Mouse (Mus musculus) midbrain, embryonic 15.5 days (tissue): ENCODE measurements around the gene Nme2. TPM values are rescaled to one million over a fixed set of nuclear protein-coding genes. Genes with fewer than 3 reads are reported as not detected.

ENCODE experiments used
- ATAC-seq: fragments of 200-750 bp; cut with Nextera tagmentation; replicated peaks from 2 replicates; pipeline ENCODE4 v1.8.0; 2017; ENCODE audit warnings: moderate TSS enrichment
- H3K27ac ChIP-seq: fragments of 300-500 bp; sonication (generic); 2 replicates; pipeline ENCODE4 v1.5.1; 2015; ENCODE audit warnings: mild to moderate bottlenecking, inconsistent platforms
- H3K27me3 ChIP-seq: fragments of 300-500 bp; sonication (generic); replicated peaks from 2 replicates; pipeline ENCODE4 v1.6.1; 2015; ENCODE audit warnings: inconsistent platforms
- H3K36me3 ChIP-seq: fragments of 300-500 bp; sonication (generic); replicated peaks from 2 replicates; pipeline ENCODE4 v1.6.1; 2015; ENCODE audit warnings: inconsistent platforms
- H3K4me1 ChIP-seq: fragments of 300-500 bp; sonication (generic); 2 replicates; pipeline ENCODE4 v1.6.1; 2015; ENCODE audit warnings: inconsistent platforms
- H3K4me2 ChIP-seq: fragments of 300-500 bp; sonication (generic); 2 replicates; pipeline ENCODE4 v1.6.1; 2015; ENCODE audit warnings: inconsistent platforms, mild to moderate bottlenecking, moderate library complexity
- H3K4me3 ChIP-seq: fragments of 300-500 bp; sonication (generic); 2 replicates; pipeline ENCODE4 v1.5.1; 2015; ENCODE audit warnings: mild to moderate bottlenecking, inconsistent platforms
- H3K9ac ChIP-seq: fragments of 300-500 bp; sonication (generic); 2 replicates; pipeline ENCODE4 v1.6.1; 2015; ENCODE audit warnings: mild to moderate bottlenecking, inconsistent platforms
- H3K9me3 ChIP-seq: fragments of 300-500 bp; sonication (generic); 2 replicates; pipeline ENCODE4 v1.6.1; 2016; ENCODE audit warnings: inconsistent platforms
- WGBS: fragments of 180-500 bp; shearing (Covaris S2); methylation state at CpG from one replicate; pipeline ENCODE4 v1.1.7; 2015; ENCODE audit warnings: mixed read lengths; 5-methylcytosine and 5-hydroxymethylcytosine counted together
- polyA plus RNA-seq: library from polyadenylated mRNA; unstranded; fragments of >200 nt; fragmentation: Nextera tagmentation; extraction: Ambion mirVana; gene quantifications from 2 replicates; pipeline ENCODE4 v1.2.1, GENCODE M21; 2015

The Nme2 gene
- 68.6 and 70.3 TPM in 2 replicates for polyA plus RNA-seq

DNA sequence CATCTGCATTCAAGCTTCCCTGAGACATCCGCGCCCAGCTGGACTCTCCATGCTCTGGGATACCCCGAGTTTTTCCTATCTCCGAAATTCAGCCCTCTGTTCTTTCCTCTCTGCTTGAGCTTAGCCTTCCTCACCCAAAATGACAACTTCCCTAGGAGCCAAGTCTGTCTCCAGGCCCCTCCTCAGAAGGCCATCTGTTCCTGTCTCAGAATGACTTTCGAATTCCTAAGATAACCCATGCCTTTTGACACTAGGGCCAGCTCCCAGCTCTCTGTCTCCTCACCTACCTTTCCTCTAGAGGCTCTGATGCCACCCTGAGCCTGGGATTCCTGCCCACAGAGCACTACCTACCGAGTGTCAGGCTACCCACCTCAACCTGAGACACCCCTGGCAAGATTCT lies at the start of gene Nme2:
Nme2 (minus strand) TSS at position 101 of the 400 bp plus-strand sequence.
- peak within 1 kb of the TSS; percentile 52 for H3K4me3 ChIP-seq
- 4% methylated on average over 6 of the region's 6 CpGs for WGBS
- H3K4me2 ChIP-seq: peak within 1 kb of the TSS; percentile 87
- H3K4me1 ChIP-seq: peaks cover 20% of the 10 kb centered on the region
- H3K27ac ChIP-seq: peak within 1 kb of the TSS; percentile 68
- H3K9me3 ChIP-seq: no peaks in the 10 kb centered on the region
- no peaks in the 10 kb centered on the region for H3K27me3 ChIP-seq
- peak within 1 kb of the TSS; percentile 50 for H3K9ac ChIP-seq
- peaks cover 31% of the 10 kb centered on the region for H3K36me3 ChIP-seq
- peak; percentile 43 for ATAC-seq

DNA sequence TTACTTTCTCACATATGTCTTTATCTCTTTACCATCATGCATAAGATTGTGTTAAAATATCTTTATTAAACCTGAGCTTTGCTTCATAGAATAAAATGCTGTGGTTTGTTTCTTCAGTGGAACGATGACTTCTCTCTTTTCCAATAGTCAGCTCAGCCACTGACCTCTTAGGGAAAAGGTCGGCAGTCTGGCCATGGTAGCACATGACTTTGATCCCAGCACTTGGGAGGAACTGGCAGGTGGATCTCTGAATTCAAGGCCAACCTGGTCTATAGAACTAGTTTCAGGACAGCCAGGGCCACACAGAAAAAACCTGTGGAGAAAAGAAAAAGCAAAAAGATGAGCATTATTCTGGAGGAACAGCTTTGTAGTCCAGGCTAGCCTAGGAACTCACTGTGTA lies 47.3 kb upstream of the Nme2 start:
- Histone ChIP-seq H3K9me3 (no peaks in the 10 kb centered on the region), H3K36me3 (no peaks in the 10 kb centered on the region), H3K27me3 (no peaks in the 10 kb centered on the region), H3K4me2 (no peak overlapping the region), H3K9ac (no peak overlapping the region), H3K4me1 (peaks cover 13% of the 10 kb centered on the region), H3K27ac (no peak overlapping the region), H3K4me3 (no peak overlapping the region)
- no peak for ATAC-seq
- 98% methylated on average over 2 of the region's 2 CpGs for WGBS

DNA sequence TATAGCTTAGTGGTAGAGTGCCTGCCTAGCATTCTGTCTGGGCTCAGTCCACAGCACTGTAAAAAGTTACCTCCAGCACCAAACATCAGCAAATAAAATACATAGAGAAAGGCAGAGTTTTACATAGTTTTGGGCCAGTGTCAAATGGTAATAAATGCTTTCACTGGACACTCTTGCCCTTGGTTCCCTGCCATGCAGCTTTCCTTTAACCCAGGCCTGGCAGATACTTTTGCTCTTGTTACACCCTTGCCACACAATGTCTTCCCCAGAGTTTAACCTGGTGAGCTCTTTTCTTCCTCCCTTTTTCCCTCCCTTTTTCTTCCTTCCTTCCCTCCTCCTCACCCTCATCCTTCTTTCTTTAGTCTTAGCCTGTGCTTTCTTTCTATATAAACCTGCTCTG lies 43.2 kb upstream of the Nme2 start:
- Histone ChIP-seq H3K4me2 (no peak overlapping the region), H3K27ac (no peak overlapping the region), H3K9ac (no peak overlapping the region), H3K4me1 (peaks cover 36% of the 10 kb centered on the region), H3K27me3 (no peaks in the 10 kb centered on the region), H3K4me3 (no peak overlapping the region), H3K9me3 (no peaks in the 10 kb centered on the region), H3K36me3 (no peaks in the 10 kb centered on the region)
- no peak for ATAC-seq

- no peak overlapping the region for H3K27ac ChIP-seq
- no peaks in the 10 kb centered on the region for H3K9me3 ChIP-seq
- ATAC-seq: no peak
- peaks cover 36% of the 10 kb centered on the region for H3K4me1 ChIP-seq
- WGBS: 34% methylated on average over 13 of the region's 13 CpGs
- H3K4me2 ChIP-seq: peak overlapping the region; percentile 68
- peak overlapping the region; percentile 90; the same call in 1 of the 2 replicates for H3K9ac ChIP-seq
- peak overlapping the region; percentile 98 for H3K4me3 ChIP-seq
- H3K27me3 ChIP-seq: no peaks in the 10 kb centered on the region
- H3K36me3 ChIP-seq: no peaks in the 10 kb centered on the region
Observed at GRCm38 (mm10) chr11:93997141-93997775, 41.2 kb upstream of the Nme2 start.

DNA sequence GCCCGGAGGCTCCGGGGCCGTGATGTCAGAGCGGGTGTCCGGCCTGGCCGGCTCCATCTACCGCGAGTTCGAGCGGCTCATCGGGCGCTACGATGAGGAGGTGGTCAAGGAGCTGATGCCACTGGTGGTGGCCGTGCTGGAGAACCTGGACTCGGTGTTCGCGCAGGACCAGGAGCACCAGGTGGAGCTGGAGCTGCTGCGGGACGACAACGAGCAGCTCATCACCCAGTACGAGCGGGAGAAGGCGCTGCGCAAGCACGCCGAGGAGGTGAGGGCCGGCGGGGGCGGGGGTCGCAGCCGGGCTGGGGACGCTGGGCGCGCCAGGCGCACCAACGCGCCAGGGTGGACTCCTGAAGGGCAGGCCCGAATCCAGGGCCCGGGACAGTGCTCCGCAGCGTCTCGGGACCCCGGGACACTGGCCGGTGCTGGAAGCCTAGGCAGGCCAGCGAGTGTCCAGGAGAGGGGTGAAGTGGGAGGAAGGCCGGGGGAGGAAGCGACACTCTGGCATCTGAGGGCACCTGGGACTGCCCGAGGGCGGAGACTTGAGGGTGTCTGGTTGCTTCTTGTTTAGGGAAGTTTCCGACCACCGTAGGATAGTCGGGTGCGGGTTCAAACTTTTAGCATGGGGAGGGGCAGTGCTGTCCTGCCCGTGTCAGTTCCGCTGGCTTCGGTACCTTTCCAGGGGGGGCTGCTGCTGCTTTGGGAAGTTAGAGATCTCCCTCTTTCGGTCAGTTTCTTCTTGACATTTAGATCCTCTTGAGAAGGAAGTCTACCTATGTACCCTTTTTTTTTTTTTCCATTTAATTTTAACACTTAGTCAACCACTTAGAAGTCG lies 40.5 kb upstream of the Nme2 start:
- H3K27ac ChIP-seq: peak overlapping the region; percentile 96
- no peaks in the 10 kb centered on the region for H3K27me3 ChIP-seq
- peak; percentile 72 for ATAC-seq
- no peaks in the 10 kb centered on the region for H3K36me3 ChIP-seq
- H3K4me2 ChIP-seq: peak overlapping the region; percentile 68
- no peaks in the 10 kb centered on the region for H3K9me3 ChIP-seq
- under 1% methylated on average over 58 of the region's 58 CpGs for WGBS
- peak overlapping the region; percentile 98 for H3K4me3 ChIP-seq
- H3K4me1 ChIP-seq: peaks cover 36% of the 10 kb centered on the region
- peak overlapping the region; percentile 90 for H3K9ac ChIP-seq

DNA sequence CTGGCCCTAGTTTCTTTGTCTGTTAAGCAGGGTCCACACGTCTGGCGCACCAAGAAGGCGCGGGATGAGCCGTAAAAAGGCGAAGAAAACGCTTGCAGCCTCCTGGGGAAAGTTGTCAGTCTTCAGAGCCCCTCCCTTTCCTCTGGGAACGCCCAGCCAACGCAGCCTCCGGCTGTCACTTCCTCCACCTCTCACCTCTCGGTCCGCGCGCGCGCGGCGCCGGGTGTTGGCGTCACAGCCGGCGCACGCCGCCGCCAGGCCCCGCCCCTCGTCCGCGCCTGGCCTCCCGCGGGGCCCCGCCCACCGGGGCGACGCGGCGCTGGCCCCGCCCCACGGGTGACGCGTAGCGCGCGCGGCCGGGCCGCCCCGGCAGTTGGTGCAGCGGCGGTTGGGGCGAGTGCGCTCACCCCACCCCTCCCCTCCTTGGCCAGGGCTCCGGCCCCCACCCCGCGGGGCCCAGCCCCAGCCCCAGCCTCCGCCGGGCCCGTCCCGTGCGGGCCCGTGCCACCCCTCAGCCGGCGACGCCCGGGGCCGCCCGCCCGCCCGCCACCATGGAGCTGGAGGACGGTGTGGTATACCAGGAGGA lies 39.8 kb upstream of the Nme2 start, which contains the start of gene Spag9:
Spag9 (plus strand) TSS at position 372 of the 586 bp plus-strand sequence.
- H3K9ac ChIP-seq: peak within 1 kb of the TSS; percentile 90
- WGBS: 1% methylated on average over 59 of the region's 70 CpGs
- H3K4me1 ChIP-seq: peaks cover 36% of the 10 kb centered on the region
- peak; percentile 94 for ATAC-seq
- peak within 1 kb of the TSS; percentile 98 for H3K4me3 ChIP-seq
- H3K36me3 ChIP-seq: no peaks in the 10 kb centered on the region
- H3K9me3 ChIP-seq: no peaks in the 10 kb centered on the region
- peak within 1 kb of the TSS; percentile 96 for H3K27ac ChIP-seq
- peak within 1 kb of the TSS; percentile 88 for H3K4me2 ChIP-seq
- no peaks in the 10 kb centered on the region for H3K27me3 ChIP-seq

DNA sequence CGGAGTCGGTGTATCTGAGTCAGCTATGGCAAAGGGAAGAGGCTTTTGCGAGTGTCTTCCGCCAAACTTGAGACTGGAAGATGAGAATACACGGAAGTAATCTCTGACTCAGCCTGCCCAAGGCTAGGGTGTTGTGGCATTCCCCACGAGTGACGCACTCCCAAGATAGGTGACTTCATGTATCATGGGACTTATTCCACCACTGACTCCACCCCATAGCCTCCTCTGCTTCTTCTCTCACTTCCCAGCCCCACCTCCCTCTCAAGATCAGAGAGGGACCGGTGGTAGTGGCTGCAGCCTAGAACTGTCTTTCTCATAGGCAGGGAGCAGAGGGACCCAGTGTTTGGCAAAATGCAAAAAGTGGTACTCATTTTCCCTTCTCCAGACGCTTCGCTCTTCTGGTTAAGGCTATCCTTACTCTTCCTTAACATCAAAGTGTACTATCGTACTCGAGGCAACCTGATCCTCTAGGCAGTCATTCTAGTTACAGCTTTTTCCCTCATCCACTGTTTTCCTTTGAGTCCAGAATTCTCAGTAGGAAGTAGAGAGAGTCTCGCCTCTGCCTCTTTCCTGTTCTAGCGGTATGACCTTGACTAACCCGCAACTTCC lies 39.2 kb upstream of the Nme2 start:
- Histone ChIP-seq H3K36me3 (no peaks in the 10 kb centered on the region), H3K27ac (peak overlapping the region; percentile 96), H3K27me3 (no peaks in the 10 kb centered on the region), H3K4me1 (peaks cover 36% of the 10 kb centered on the region), H3K4me3 (peak overlapping the region; percentile 98), H3K9ac (peak overlapping the region; percentile 70), H3K9me3 (no peaks in the 10 kb centered on the region), H3K4me2 (peak overlapping the region; percentile 88)
- peak; percentile 53 for ATAC-seq
- WGBS: 9% methylated on average over 15 of the region's 15 CpGs

- no peak for ATAC-seq
- H3K9ac ChIP-seq: peak overlapping the region; percentile 70
- no peak overlapping the region for H3K4me3 ChIP-seq
- no peaks in the 10 kb centered on the region for H3K27me3 ChIP-seq
- WGBS: 65% methylated on average over 5 of the region's 5 CpGs
- H3K36me3 ChIP-seq: no peaks in the 10 kb centered on the region
- H3K4me2 ChIP-seq: peak overlapping the region; percentile 88; the same call in 1 of the 2 replicates
- H3K27ac ChIP-seq: peak overlapping the region; percentile 96; the same call in 1 of the 2 replicates
- no peaks in the 10 kb centered on the region for H3K9me3 ChIP-seq
- H3K4me1 ChIP-seq: peaks cover 33% of the 10 kb centered on the region
Observed at GRCm38 (mm10) chr11:93994531-93994930, 38.5 kb upstream of the Nme2 start.

DNA sequence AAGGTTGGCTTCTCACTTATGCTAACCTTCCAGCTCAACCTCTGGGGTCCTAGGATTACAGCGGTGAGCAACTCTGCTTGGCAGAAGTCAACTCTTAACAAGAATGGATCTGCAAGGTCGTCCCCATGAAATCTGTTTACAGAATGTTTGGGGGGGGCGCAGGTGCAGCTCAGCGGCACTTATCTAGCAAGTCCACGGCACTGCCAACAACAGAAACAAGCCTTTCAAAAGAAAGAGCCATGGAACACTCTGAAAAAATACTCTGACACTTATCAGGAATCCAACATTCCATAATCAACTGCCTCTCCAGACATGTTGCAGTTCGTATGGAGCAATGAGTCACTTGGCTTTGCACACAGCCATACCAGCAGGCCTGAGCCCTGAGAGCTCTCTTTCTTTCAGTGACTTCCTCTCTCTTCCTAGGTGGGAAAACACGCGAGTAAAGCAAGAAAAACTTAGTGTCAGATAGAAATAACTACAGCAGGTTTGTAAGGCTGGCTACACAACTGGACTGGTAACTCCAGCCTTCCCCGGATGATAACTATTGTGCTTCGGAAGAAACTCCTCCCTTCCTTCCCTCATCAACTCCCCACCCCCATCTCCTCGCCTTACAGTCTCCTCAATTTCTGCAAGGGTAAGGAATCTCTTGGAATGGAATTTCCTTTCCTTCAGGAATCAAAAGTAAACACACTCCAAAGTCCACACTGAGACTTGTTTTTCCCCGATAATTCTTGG lies 32.4 kb upstream of the Nme2 start:
- Histone ChIP-seq H3K4me1 (no peaks in the 10 kb centered on the region), H3K27me3 (no peaks in the 10 kb centered on the region), H3K9ac (no peak overlapping the region), H3K36me3 (no peaks in the 10 kb centered on the region), H3K27ac (no peak overlapping the region), H3K9me3 (no peaks in the 10 kb centered on the region), H3K4me3 (no peak overlapping the region), H3K4me2 (no peak overlapping the region)
- 76% methylated on average over 12 of the region's 12 CpGs for WGBS
- no peak for ATAC-seq

DNA sequence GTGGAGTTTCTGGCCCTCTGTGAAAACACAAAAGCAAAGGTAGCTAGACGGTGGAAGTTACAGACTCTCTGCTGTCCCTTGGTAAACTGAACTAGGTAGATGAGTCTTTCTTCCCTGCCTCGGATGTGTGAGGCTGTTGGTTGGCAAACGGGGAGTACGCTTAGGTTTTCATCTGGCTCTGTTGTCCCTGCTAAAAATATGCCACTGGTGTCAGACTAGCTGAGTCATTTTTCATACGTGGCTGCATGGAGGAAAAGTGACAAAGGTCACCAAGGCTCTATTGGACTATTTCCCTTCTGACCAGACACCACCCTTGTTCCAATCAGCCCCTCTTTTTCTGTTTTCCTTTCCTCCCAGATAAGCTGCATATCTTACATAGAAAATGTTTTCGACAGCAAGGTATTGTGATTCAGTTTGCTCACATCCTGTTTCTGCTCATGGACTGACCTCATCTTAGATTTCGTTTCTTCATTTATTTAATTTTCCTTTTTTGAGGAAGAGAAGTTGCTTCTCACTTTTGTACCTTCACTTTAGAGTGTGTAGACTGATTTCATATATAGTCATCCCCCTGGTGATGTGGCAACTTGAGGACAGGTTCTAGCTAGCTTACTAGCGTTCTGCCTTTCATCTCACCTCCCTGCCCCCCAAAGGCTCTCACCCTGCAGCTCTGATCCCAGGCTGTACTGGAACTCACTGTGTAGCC lies 31.7 kb upstream of the Nme2 start:
- no peak for ATAC-seq
- Histone ChIP-seq H3K9ac (no peak overlapping the region), H3K36me3 (no peaks in the 10 kb centered on the region), H3K27me3 (no peaks in the 10 kb centered on the region), H3K9me3 (no peaks in the 10 kb centered on the region), H3K27ac (no peak overlapping the region), H3K4me1 (no peaks in the 10 kb centered on the region), H3K4me2 (no peak overlapping the region), H3K4me3 (no peak overlapping the region)
- WGBS: 71% methylated on average over 8 of the region's 8 CpGs

DNA sequence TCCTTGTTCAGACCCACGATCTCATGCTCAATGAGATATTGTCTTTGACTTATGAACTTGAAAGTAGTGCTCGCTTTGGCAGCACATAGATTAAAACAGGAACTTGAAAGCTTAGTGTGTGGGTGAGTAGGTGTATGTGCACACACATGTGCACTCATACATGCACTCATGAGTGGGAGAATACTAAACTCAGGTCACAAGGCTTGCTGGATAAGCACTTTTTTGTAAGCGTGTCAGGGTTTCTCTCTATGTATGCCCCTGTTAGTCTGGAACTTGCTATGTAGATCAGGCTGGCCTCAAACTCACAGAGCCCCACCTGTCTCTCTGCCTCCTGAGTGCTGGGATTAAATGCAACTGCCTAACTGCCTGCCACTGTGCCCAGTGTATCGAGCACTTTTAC lies 31.0 kb upstream of the Nme2 start:
- no peak overlapping the region for H3K4me2 ChIP-seq
- no peak overlapping the region for H3K4me3 ChIP-seq
- H3K27me3 ChIP-seq: no peaks in the 10 kb centered on the region
- H3K36me3 ChIP-seq: no peaks in the 10 kb centered on the region
- H3K9me3 ChIP-seq: no peaks in the 10 kb centered on the region
- no peak for ATAC-seq
- H3K4me1 ChIP-seq: no peaks in the 10 kb centered on the region
- no peak overlapping the region for H3K9ac ChIP-seq
- WGBS: 79% methylated on average over 4 of the region's 4 CpGs
- no peak overlapping the region for H3K27ac ChIP-seq
